ENCODE assay signal across 8 mouse cellular contexts in the genomic region with DNA sequence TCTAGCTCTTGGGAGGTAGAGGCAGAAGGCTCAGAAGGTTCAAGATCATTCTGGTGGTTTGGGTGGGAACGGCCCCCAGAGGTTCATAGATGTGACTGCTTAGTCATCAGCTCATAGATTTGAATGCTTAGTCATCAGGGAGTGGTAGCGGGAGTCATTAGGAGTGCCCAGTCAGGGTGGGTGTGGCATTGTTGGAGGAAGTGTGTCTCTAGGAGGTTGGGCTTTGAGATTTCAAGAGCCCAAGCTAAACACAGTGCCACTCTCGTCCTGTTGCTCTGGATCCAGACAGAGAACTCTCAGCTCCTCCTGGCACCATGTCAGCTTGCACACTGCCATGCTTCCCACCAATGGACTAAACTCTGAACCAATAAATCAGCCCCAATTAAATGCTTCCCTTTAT. TPM values are rescaled to one million over a fixed set of nuclear protein-coding genes. Genes with fewer than 3 reads are reported as not detected.
DNase-seq lines count a peak whose midpoint lies in the region; ATAC-seq lines count a peak whose summit lies in the region.

No protein-coding gene starts in this region.

- H3K27ac ChIP-seq in hindbrain, embryonic 13.5 days: no peak overlapping the region
- no peak overlapping the region for H3K27ac ChIP-seq in hindbrain, embryonic 11.5 days (ENCODE audit: low read depth, low read length)
- no peak overlapping the region for H3K27ac ChIP-seq in neural tube, embryonic 12.5 days

- ATAC-seq in hindbrain, embryonic 13.5 days (ENCODE audit: low FRiP score): peak; percentile 46; the same call in 1 of the 2 replicates
- ATAC-seq in hindbrain, embryonic 11.5 days (ENCODE audit: low FRiP score): no peak
- ATAC-seq in common myeloid progenitor, adult 5-6 weeks (replicated peaks; ENCODE audit: low read depth, poor library complexity, severe bottlenecking): peak; percentile 87
- ATAC-seq in neural tube, embryonic 12.5 days (ENCODE audit: low FRiP score, low read depth): peak; percentile 57; the same call in 1 of the 2 replicates

- no peaks in the 10 kb centered on the region for H3K9me3 ChIP-seq in hindbrain, embryonic 13.5 days
- no peaks in the 10 kb centered on the region for H3K9me3 ChIP-seq in hindbrain, embryonic 11.5 days (ENCODE audit: control insufficient read depth, low read length)
- no peaks in the 10 kb centered on the region for H3K9me3 ChIP-seq in neural tube, embryonic 12.5 days

- H3K4me1 ChIP-seq in hindbrain, embryonic 13.5 days (replicated peaks): peaks cover 5% of the 10 kb centered on the region; the same call in 1 of the 2 replicates
- no peaks in the 10 kb centered on the region for H3K4me1 ChIP-seq in hindbrain, embryonic 11.5 days (replicated peaks; ENCODE audit: control insufficient read depth, insufficient read depth, low read length)
- peaks cover 5% of the 10 kb centered on the region; the same call in 1 of the 2 replicates for H3K4me1 ChIP-seq in neural tube, embryonic 12.5 days

- H3K4me3 ChIP-seq in hindbrain, embryonic 13.5 days: no peak overlapping the region
- no peak overlapping the region for H3K4me3 ChIP-seq in hindbrain, embryonic 11.5 days (ENCODE audit: low read depth, low read length)
- H3K4me3 ChIP-seq in neural tube, embryonic 12.5 days: no peak overlapping the region

- no peak for DNase-seq in hindbrain, embryonic 11.5 days (ENCODE audit: low spot score)
- peak; percentile 73 for DNase-seq in large intestine, adult 2 months (ENCODE audit: low read depth, low spot score)
- DNase-seq in thymus, postnatal 0 days (ENCODE audit: low spot score): no peak
- DNase-seq in cerebellum, adult 9-10 months: no peak
- DNase-seq in urinary bladder, postnatal 10 days (ENCODE audit: low spot score): no peak

- 73% methylated on average over 3 of the region's 3 CpGs for WGBS in hindbrain, embryonic 13.5 days
- WGBS in hindbrain, embryonic 11.5 days: 70% methylated on average over 3 of the region's 3 CpGs
- WGBS in large intestine, adult 2 months: 17% methylated on average over 3 of the region's 3 CpGs
- WGBS in neural tube, embryonic 12.5 days: 74% methylated on average over 3 of the region's 3 CpGs

- H3K27me3 ChIP-seq in hindbrain, embryonic 13.5 days: no peaks in the 10 kb centered on the region; the same call in 1 of the 2 replicates
- no peaks in the 10 kb centered on the region for H3K27me3 ChIP-seq in hindbrain, embryonic 11.5 days (ENCODE audit: control insufficient read depth, insufficient read depth, low read length)
- no peaks in the 10 kb centered on the region for H3K27me3 ChIP-seq in neural tube, embryonic 12.5 days (replicated peaks)

- H3K4me2 ChIP-seq in hindbrain, embryonic 13.5 days: no peak overlapping the region
- H3K4me2 ChIP-seq in hindbrain, embryonic 11.5 days (replicated peaks; ENCODE audit: low read depth, low read length): no peak overlapping the region
- no peak overlapping the region for H3K4me2 ChIP-seq in neural tube, embryonic 12.5 days (replicated peaks)

- no peaks in the 10 kb centered on the region for H3K36me3 ChIP-seq in hindbrain, embryonic 13.5 days
- no peaks in the 10 kb centered on the region for H3K36me3 ChIP-seq in hindbrain, embryonic 11.5 days (ENCODE audit: control insufficient read depth, insufficient read depth, low read length)
- no peaks in the 10 kb centered on the region for H3K36me3 ChIP-seq in neural tube, embryonic 12.5 days

- H3K9ac ChIP-seq in hindbrain, embryonic 13.5 days: no peak overlapping the region
- H3K9ac ChIP-seq in hindbrain, embryonic 11.5 days (ENCODE audit: low read depth, low read length): no peak overlapping the region
- H3K9ac ChIP-seq in neural tube, embryonic 12.5 days: no peak overlapping the region

RNA-seq across cellular contexts. Expression of a gene that starts 43.3 kb away (rescaled TPM):
- 8.4 and 9.2 TPM in 2 replicates for polyA plus RNA-seq in hindbrain, embryonic 13.5 days (2015; fragmentation: Nextera tagmentation; extraction: Ambion mirVana)
- 3.1 and 5.0 TPM in 2 replicates for polyA plus RNA-seq in hindbrain, embryonic 11.5 days (2014; fragmentation: Nextera tagmentation; extraction: Ambion mirVana)
- 1.2 TPM in 1 of 2 replicates, not detected in the other for total RNA-seq in common myeloid progenitor, adult 5-6 weeks (2017)
- 158 TPM in 2 replicates for polyA plus RNA-seq in large intestine, adult 2 months (2012; rRNA removed)
- polyA plus RNA-seq in neural tube, embryonic 12.5 days (2016; fragmentation: Nextera tagmentation; extraction: Ambion mirVana): 2.3 and 2.7 TPM in 2 replicates
- 1.1 and 1.4 TPM in 2 replicates for polyA plus RNA-seq in thymus, postnatal 0 days (2015; fragmentation: Nextera tagmentation; extraction: Ambion mirVana)

Comparison
In these comparisons a context has a peak if more than half of its experiments do, and no peak if none do; other contexts are left out.
1. RNA of a gene that starts 43.3 kb away (polyA plus RNA-seq): 158 TPM in large intestine, adult 2 months; 8.4 to 9.2 TPM in hindbrain, embryonic 13.5 days, 3.1 to 5.0 TPM in hindbrain, embryonic 11.5 days, 2.3 to 2.7 TPM in neural tube, embryonic 12.5 days and 1.1 to 1.4 TPM in thymus, postnatal 0 days; every median in the first group is over 10 times any median in the second.